Mouse (Mus musculus): Measurements from ENCODE around the gene Adra1d. TPM values are rescaled to one million over a fixed set of nuclear protein-coding genes. Genes with fewer than 3 reads are reported as not detected.

The Adra1d gene
- total and polyA plus RNA-seq, 3 experiments, result not detected

DNA sequence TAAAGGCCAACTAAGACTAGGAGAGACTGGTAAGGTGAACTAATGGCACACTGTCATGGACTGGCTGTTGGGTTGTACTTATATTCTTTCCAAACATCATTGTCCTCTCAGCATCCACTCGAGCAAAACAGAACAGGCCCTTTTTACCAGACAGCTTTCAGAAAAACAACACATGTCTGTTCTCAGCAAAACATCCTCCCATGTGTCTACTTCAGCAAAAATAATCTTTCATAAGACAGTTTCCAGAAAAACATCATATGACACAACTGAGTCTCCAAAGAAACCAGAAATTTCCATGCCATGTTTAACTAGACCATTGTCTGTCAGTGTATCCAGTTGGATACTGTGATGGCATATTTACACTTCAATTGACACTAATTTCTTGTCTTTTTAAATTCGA lies 25.4 kb upstream of the Adra1d start:
- H3K9ac ChIP-seq (ENCODE audit: insufficient read depth, low read depth), result no peak overlapping the region
- no peak for DNase-seq (ENCODE audit: extremely low read depth)
- dilution Hi-C loops (cut with MboI; ENCODE audit: extremely low pct_ligation_motif_present, extremely low pct_unique_long_range_greater_than_20kb, low sequenced_read_pairs), result no loop called here
- H3K4me3 ChIP-seq (replicated peaks in 1 of 3; ENCODE audit: low read depth in 2 of 3, low read length in 2 of 3, poor library complexity in 1 of 3), result no peak overlapping the region
- no peaks in the 10 kb centered on the region for H3K36me3 ChIP-seq (replicated peaks in 1 of 2; ENCODE audit: control insufficient read depth in 1 of 2, insufficient read depth in 1 of 2, low read length in 1 of 2)
- H3K27ac ChIP-seq (ENCODE audit: insufficient read depth, low read depth), result no peak overlapping the region
- peaks cover 72% of the 10 kb centered on the region for H3K27me3 ChIP-seq (replicated peaks)
- no peaks in the 10 kb centered on the region for H3K79me2 ChIP-seq (replicated peaks; ENCODE audit: control insufficient read depth, extremely low read depth, insufficient read depth, poor library complexity, severe bottlenecking)
- TF ChIP-seq ELF1 (IDR thresholded peaks at IDR 0.05; ENCODE audit: low read depth, low read length) (no peak), MAX (IDR thresholded peaks at IDR 0.05; ENCODE audit: low read length) (no peak), MAFK (IDR thresholded peaks at IDR 0.05; ENCODE audit: insufficient replicate concordance, low read length) (no peak), JUND (conservative IDR thresholded peaks at IDR 0.05; ENCODE audit: low read depth, low read length) (no peak), E2F4 (IDR thresholded peaks at IDR 0.05; ENCODE audit: insufficient replicate concordance, low read depth, low read length) (no peak)
- in situ Hi-C loops (cut with MboI; ENCODE audit: low pct_ligation_motif_present, low pct_unique_long_range_greater_than_20kb, low sequenced_read_pairs), result no loop called here
- no peaks in the 10 kb centered on the region for H3K4me1 ChIP-seq (ENCODE audit: control insufficient read depth in 1 of 2, insufficient read depth in 2 of 2)
- peaks cover 4% of the 10 kb centered on the region for H3K9me3 ChIP-seq (replicated peaks; ENCODE audit: low read length)
- no peak overlapping the region for H3K4me2 ChIP-seq (ENCODE audit: insufficient read depth, low read depth, poor library complexity, severe bottlenecking)

DNA sequence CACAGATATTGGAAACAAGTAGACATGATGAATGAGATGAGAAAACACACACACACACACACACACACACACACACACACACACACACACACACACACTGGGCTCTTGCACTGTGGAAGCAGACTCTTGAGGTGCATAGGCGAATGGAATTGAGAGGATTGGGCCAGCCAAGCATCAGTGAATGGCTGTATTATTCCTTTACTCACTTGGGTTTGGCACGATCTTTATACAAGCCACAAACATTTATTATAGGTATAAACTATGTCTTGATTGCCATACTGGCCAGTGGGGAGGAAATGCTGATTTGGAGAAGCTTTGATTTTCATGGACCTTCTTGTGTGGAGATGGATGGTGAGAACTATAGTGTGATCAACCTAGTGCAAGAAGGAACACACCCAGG lies 19.4 kb upstream of the Adra1d start:
- no peak overlapping the region for H3K27ac ChIP-seq (ENCODE audit: insufficient read depth, low read depth)
- dilution Hi-C loops (cut with MboI; ENCODE audit: extremely low pct_ligation_motif_present, extremely low pct_unique_long_range_greater_than_20kb, low sequenced_read_pairs), result no loop called here

DNA sequence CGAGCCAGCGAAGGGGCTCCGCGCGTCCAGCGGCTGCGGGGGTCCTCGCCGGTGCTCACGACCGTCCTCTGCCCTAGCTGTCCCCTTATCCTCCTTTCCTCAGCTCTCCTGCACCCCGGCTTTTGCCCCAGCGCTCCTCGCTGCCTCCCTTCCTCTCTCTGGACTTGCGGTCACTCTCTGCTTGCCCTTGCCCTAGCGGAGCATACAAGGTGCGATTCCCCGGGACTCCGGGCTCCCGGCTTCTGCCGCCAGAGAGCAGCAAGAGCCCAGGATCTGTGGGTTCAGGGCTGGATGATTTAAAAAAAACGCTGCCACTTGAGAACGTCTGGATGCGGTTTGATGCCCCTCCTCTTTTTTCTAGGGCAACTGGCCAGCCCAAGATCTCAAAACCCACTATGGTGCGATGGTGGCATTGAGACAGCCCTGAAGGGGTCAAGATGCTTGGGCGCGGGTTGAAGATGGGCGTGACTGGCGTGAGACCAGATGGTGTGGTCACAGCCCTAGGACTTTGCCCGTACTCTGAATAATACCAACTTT lies 571 bp upstream of the Adra1d start:
- no peak for TF ChIP-seq ZNF384 (IDR thresholded peaks at IDR 0.05; ENCODE audit: low read depth, low read length)
- no peak for TF ChIP-seq SMC3 (IDR thresholded peaks at IDR 0.05; ENCODE audit: low read depth, low read length)
- TF ChIP-seq BHLHE40 (IDR thresholded peaks at IDR 0.05; ENCODE audit: low read depth, low read length), result no peak
- no peak for TF ChIP-seq TBP (conservative IDR thresholded peaks at IDR 0.05; ENCODE audit: low read depth, low read length)
- TF ChIP-seq TCF12 (IDR thresholded peaks at IDR 0.05; ENCODE audit: low read depth, low read length), result no peak
- TF ChIP-seq NELFE (IDR thresholded peaks at IDR 0.05; ENCODE audit: low read depth, low read length), result no peak
- no peak for TF ChIP-seq CHD1 (IDR thresholded peaks at IDR 0.05; ENCODE audit: low read depth, low read length)
- TF ChIP-seq CHD2 (IDR thresholded peaks at IDR 0.05; ENCODE audit: low read length), result no peak
- TF ChIP-seq ETS1 (conservative IDR thresholded peaks at IDR 0.05; ENCODE audit: low read depth, low read length), result no peak
- no peak for TF ChIP-seq MAX (IDR thresholded peaks at IDR 0.05; ENCODE audit: low read length)
- TF ChIP-seq SIN3A (IDR thresholded peaks at IDR 0.05; ENCODE audit: low read length), result no peak
- TF ChIP-seq JUN (IDR thresholded peaks at IDR 0.05; ENCODE audit: insufficient read depth, low read depth, low read length), result no peak
- no peak for TF ChIP-seq GABPA (IDR thresholded peaks at IDR 0.05; ENCODE audit: insufficient replicate concordance, low read depth, low read length)
- TF ChIP-seq MAFK (IDR thresholded peaks at IDR 0.05; ENCODE audit: insufficient replicate concordance, low read length), result no peak
- peaks cover 53% of the 10 kb centered on the region for H3K27me3 ChIP-seq (replicated peaks)
- in situ Hi-C loops (cut with MboI; ENCODE audit: low pct_ligation_motif_present, low pct_unique_long_range_greater_than_20kb, low sequenced_read_pairs), result no loop called here

More for the DNA sequence above, 19.4 kb upstream of the Adra1d start:
- in situ Hi-C loops (cut with MboI; ENCODE audit: low pct_ligation_motif_present, low pct_unique_long_range_greater_than_20kb, low sequenced_read_pairs), result no loop called here
- Histone ChIP-seq H3K4me1 (ENCODE audit: control insufficient read depth in 1 of 2, insufficient read depth in 2 of 2) (no peaks in the 10 kb centered on the region), H3K9ac (ENCODE audit: insufficient read depth, low read depth) (no peak overlapping the region), H3K4me2 (ENCODE audit: insufficient read depth, low read depth, poor library complexity, severe bottlenecking) (no peak overlapping the region), H3K9me3 (replicated peaks; ENCODE audit: low read length) (peaks cover 1% of the 10 kb centered on the region), H3K79me2 (replicated peaks; ENCODE audit: control insufficient read depth, extremely low read depth, insufficient read depth, poor library complexity, severe bottlenecking) (no peaks in the 10 kb centered on the region), H3K27me3 (replicated peaks) (peaks cover 62% of the 10 kb centered on the region), H3K36me3 (replicated peaks in 1 of 2; ENCODE audit: control insufficient read depth in 1 of 2, insufficient read depth in 1 of 2, low read length in 1 of 2) (no peaks in the 10 kb centered on the region), H3K4me3 (replicated peaks in 1 of 3; ENCODE audit: low read depth in 2 of 3, low read length in 2 of 3, poor library complexity in 1 of 3) (no peak overlapping the region)
- no peak for TF ChIP-seq HCFC1 (IDR thresholded peaks at IDR 0.05; ENCODE audit: low read depth, low read length)
- TF ChIP-seq SIN3A (IDR thresholded peaks at IDR 0.05; ENCODE audit: low read length), result no peak
- no peak for TF ChIP-seq USF1 (IDR thresholded peaks at IDR 0.05; ENCODE audit: low read depth, low read length)
- no peak for TF ChIP-seq RCOR1 (conservative IDR thresholded peaks at IDR 0.05; ENCODE audit: low read depth, low read length)
- no peak for TF ChIP-seq MAX (IDR thresholded peaks at IDR 0.05; ENCODE audit: low read length)
- TF ChIP-seq ZC3H11A (IDR thresholded peaks at IDR 0.05; ENCODE audit: low read depth, low read length), result no peak
- no peak for TF ChIP-seq ETS1 (conservative IDR thresholded peaks at IDR 0.05; ENCODE audit: low read depth, low read length)
- no peak for TF ChIP-seq GABPA (IDR thresholded peaks at IDR 0.05; ENCODE audit: insufficient replicate concordance, low read depth, low read length)
- DNase-seq (ENCODE audit: extremely low read depth), result no peak

More for the DNA sequence above, 571 bp upstream of the Adra1d start:
- Histone ChIP-seq H3K4me2 (ENCODE audit: insufficient read depth, low read depth, poor library complexity, severe bottlenecking) (no peak overlapping the region), H3K27ac (ENCODE audit: insufficient read depth, low read depth) (no peak overlapping the region), H3K36me3 (replicated peaks in 1 of 2; ENCODE audit: control insufficient read depth in 1 of 2, insufficient read depth in 1 of 2, low read length in 1 of 2) (no peaks in the 10 kb centered on the region), H3K79me2 (replicated peaks; ENCODE audit: control insufficient read depth, extremely low read depth, insufficient read depth, poor library complexity, severe bottlenecking) (no peaks in the 10 kb centered on the region), H3K4me1 (ENCODE audit: control insufficient read depth in 1 of 2, insufficient read depth in 2 of 2) (peaks cover 0 to 3% of the 10 kb centered on the region in 2 experiments; a peak in 2 of 4 replicates), H3K9me3 (replicated peaks; ENCODE audit: low read length) (peaks cover 14% of the 10 kb centered on the region), H3K4me3 (replicated peaks in 1 of 3; ENCODE audit: low read depth in 2 of 3, low read length in 2 of 3, poor library complexity in 1 of 3) (no peak overlapping the region), H3K9ac (ENCODE audit: insufficient read depth, low read depth) (no peak overlapping the region)
- DNase-seq (ENCODE audit: extremely low read depth), result no peak
- dilution Hi-C loops (cut with MboI; ENCODE audit: extremely low pct_ligation_motif_present, extremely low pct_unique_long_range_greater_than_20kb, low sequenced_read_pairs), result no loop called here
